Mouse (Mus musculus) A20 (cell line): ENCODE measurements around the gene Lcn2.
A peak's percentile ranks its signal among the peaks of the same experiment; 100 is the strongest.
"Not testable (repeated sequence)": the region's sequence is repeated elsewhere in the genome, so short reads cannot be mapped to it uniquely, and the experiment has no call there.

ENCODE experiments used
- DNase-seq: peaks from one replicate; pipeline ENCODE4 v3.0.0-alpha.2; 2011; ENCODE audit warnings: low read depth, low spot score

The Lcn2 gene

GRCm38 (mm10) chr2:32367315-32367714 is 20.7 kb downstream of the Lcn2 start:
- no peak for DNase-seq

- no peak for DNase-seq
Measured at GRCm38 (mm10) chr2:32364121-32364520, 23.9 kb downstream of the Lcn2 start.

- peak; percentile 47 for DNase-seq
Measured at GRCm38 (mm10) chr2:32363376-32364106, 24.5 kb downstream of the Lcn2 start.

GRCm38 (mm10) chr2:32362817-32363340 is 25.2 kb downstream of the Lcn2 start:
- DNase-seq: peak; percentile 92

- DNase-seq: not testable (repeated sequence)
Measured at GRCm38 (mm10) chr2:32362274-32362673, 25.8 kb downstream of the Lcn2 start.

- DNase-seq: peak; percentile 87
Measured at GRCm38 (mm10) chr2:32361437-32361836, 26.6 kb downstream of the Lcn2 start.

GRCm38 (mm10) chr2:32360741-32361140 is 27.3 kb downstream of the Lcn2 start:
- peak; percentile 80 for DNase-seq

GRCm38 (mm10) chr2:32358381-32358780 is 29.7 kb downstream of the Lcn2 start:
- DNase-seq: no peak

GRCm38 (mm10) chr2:32357710-32358109 is 30.3 kb downstream of the Lcn2 start:
- DNase-seq: no peak

GRCm38 (mm10) chr2:32356216-32356615 is 31.8 kb downstream of the Lcn2 start:
- DNase-seq: no peak

- no peak for DNase-seq
Measured at GRCm38 (mm10) chr2:32354336-32354895, 33.6 kb downstream of the Lcn2 start.

GRCm38 (mm10) chr2:32353836-32354235 is 34.2 kb downstream of the Lcn2 start:
- no peak for DNase-seq

- peak; percentile 83 for DNase-seq
Measured at GRCm38 (mm10) chr2:32353007-32353542, 35.0 kb downstream of the Lcn2 start, which contains the start of gene Dnm1. Gene Dnm1, minus strand, starts transcription at chr2:32353338.

GRCm38 (mm10) chr2:32352151-32353006 is 35.7 kb downstream of the Lcn2 start, which contains the start of gene Ciz1:
Gene Ciz1, plus strand, starts transcription at chr2:32352327.
- no peak for DNase-seq

GRCm38 (mm10) chr2:32351471-32351961 is 36.5 kb downstream of the Lcn2 start:
- no peak for DNase-seq

- no peak for DNase-seq
Measured at GRCm38 (mm10) chr2:32350471-32351051, 37.5 kb downstream of the Lcn2 start.

GRCm38 (mm10) chr2:32349625-32350255 is 38.3 kb downstream of the Lcn2 start:
- DNase-seq: no peak

- DNase-seq: no peak
Measured at GRCm38 (mm10) chr2:32348311-32348710, 39.7 kb downstream of the Lcn2 start.

- DNase-seq: no peak
Measured at GRCm38 (mm10) chr2:32347019-32347418, 41.0 kb downstream of the Lcn2 start.

- DNase-seq: no peak
Measured at GRCm38 (mm10) chr2:32344598-32345321, 43.3 kb downstream of the Lcn2 start.
